Mouse (Mus musculus) heart, adult 2 months (tissue): ENCODE data around the gene Fbxw2. TPM values are rescaled to one million over a fixed set of nuclear protein-coding genes. Genes with fewer than 3 reads are reported as not detected.
"Not testable (repeated sequence)": the region's sequence is repeated elsewhere in the genome, so short reads cannot be mapped to it uniquely, and the experiment has no call there.

Experiments
- DNase-seq, 2 experiments: peaks; one replicate each; pipeline ENCODE4 v3.0.0; 2021
- H3K27ac ChIP-seq: fragments of 200-600 bp; 2 replicates; pipeline ENCODE4 v1.8.1; 2022
- H3K27me3 ChIP-seq: fragments of 200-500 bp; 2 replicates; pipeline ENCODE4 v1.6.1; 2012; ENCODE audit warnings: mild to moderate bottlenecking, low read length, inconsistent platforms, mixed read lengths; ENCODE audit not compliant: control insufficient read depth, insufficient read depth
- H3K36me3 ChIP-seq: fragments of 200-500 bp; 2 replicates; pipeline ENCODE4 v1.6.1; 2012; ENCODE audit warnings: low read length, inconsistent platforms; ENCODE audit not compliant: control insufficient read depth, insufficient read depth
- H3K4me1 ChIP-seq: fragments of 200-500 bp; 2 replicates; pipeline ENCODE4 v1.6.1; 2011; ENCODE audit warnings: low read length; ENCODE audit not compliant: control insufficient read depth, insufficient read depth
- H3K4me3 ChIP-seq: fragments of 200-600 bp; 2 replicates; pipeline ENCODE4 v1.8.1; 2022
- H3K79me2 ChIP-seq: fragments of 200-500 bp; replicated peaks from 2 replicates; pipeline ENCODE4 v1.6.1; 2012; ENCODE audit warnings: mild to moderate bottlenecking, inconsistent platforms, low read length, moderate library complexity, mixed read lengths; ENCODE audit not compliant: control insufficient read depth, insufficient read depth
- H3K9ac ChIP-seq: fragments of 200-500 bp; 2 replicates; pipeline ENCODE4 v1.6.1; 2012; ENCODE audit warnings: low read depth, mild to moderate bottlenecking, control low read depth, inconsistent platforms, low read length, mixed read lengths
- CTCF ChIP-seq: fragments of 200-600 bp; IDR thresholded peaks from 2 replicates; pipeline ENCODE4 v1.8.1; 2022; ENCODE audit warnings: antibody characterized with exemption, mild to moderate bottlenecking, moderate library complexity
- EP300 ChIP-seq: fragments of 200-500 bp; IDR thresholded peaks from 2 replicates; pipeline ENCODE4 v1.6.1; 2011; ENCODE audit warnings: low read depth, low read length, control low read depth; ENCODE audit not compliant: insufficient read depth
- POLR2A ChIP-seq: fragments of 200-500 bp; IDR thresholded peaks from 2 replicates; pipeline ENCODE4 v1.6.1; 2011; ENCODE audit warnings: mild to moderate bottlenecking, low read depth, low read length, control low read depth; ENCODE audit not compliant: insufficient read depth
- WGBS: fragments of 180-500 bp; shearing (Covaris S2); methylation state at CpG from one replicate; pipeline ENCODE4 v1.1.7; 2018; 5-methylcytosine and 5-hydroxymethylcytosine counted together
- intact Hi-C: fragments of 180-260 bp; cut with DNase I; formaldehyde crosslinking; loops from one replicate; pipeline ENCODE4 v1.15.1; 2025
- polyA plus RNA-seq: library from polyadenylated mRNA; depleted of rRNA; stranded (reverse); fragments of >200 nt; gene quantifications from 2 replicates; pipeline ENCODE4 v1.2.3, GENCODE M21; 2012
- total RNA-seq, 2 experiments: library from RNA; stranded (reverse); gene quantifications; 2 replicates each; pipeline ENCODE4 v1.2.3; 2021

Fbxw2 gene
- total and polyA plus RNA-seq, 3 experiments, result 29.5 to 45.3 (median 40.2) TPM

GRCm38 (mm10) chr2:34792543-34792942 is 33.6 kb downstream of the Fbxw2 start:
- intact Hi-C loops, H3K79me2 ChIP-seq, DNase-seq, H3K27me3 ChIP-seq, H3K36me3 ChIP-seq, H3K4me1 ChIP-seq, H3K9ac ChIP-seq, H3K27ac ChIP-seq, H3K4me3 ChIP-seq: not testable (repeated sequence)
- WGBS, result 93% methylated on average over 2 of the region's 2 CpGs
- TF ChIP-seq CTCF, result peak; percentile 28

GRCm38 (mm10) chr2:34790282-34790681 is 35.8 kb downstream of the Fbxw2 start:
- DNase-seq, result peak in 1 of 2 experiments; percentile 23
- Histone ChIP-seq H3K27me3 (no peaks in the 10 kb centered on the region), H3K4me3 (no peak overlapping the region), H3K27ac (no peak overlapping the region), H3K4me1 (no peaks in the 10 kb centered on the region), H3K79me2 (no peaks in the 10 kb centered on the region), H3K9ac (no peak overlapping the region), H3K36me3 (no peaks in the 10 kb centered on the region)
- intact Hi-C loops, result no loop called here
- TF ChIP-seq CTCF (no peak), EP300 (no peak), POLR2A (no peak)
- WGBS, result 89% methylated on average over 8 of the region's 8 CpGs

GRCm38 (mm10) chr2:34784085-34784484 is 42.0 kb downstream of the Fbxw2 start:
- TF ChIP-seq POLR2A, result no peak
- 0 out of 2 replicates have a peak, but pooled peaks have one; percentile 35 for TF ChIP-seq EP300
- peak; percentile 85 for TF ChIP-seq CTCF
- WGBS, result 85% methylated on average over 2 of the region's 2 CpGs
- H3K4me3 ChIP-seq, result no peak overlapping the region
- no peaks in the 10 kb centered on the region for H3K79me2 ChIP-seq
- H3K27me3 ChIP-seq, result no peaks in the 10 kb centered on the region
- intact Hi-C loops, result loop anchor here (2.0 kb wide), 1 partner anchor 187 kb away; no protein-coding TSS in a partner anchor
- no peaks in the 10 kb centered on the region for H3K36me3 ChIP-seq
- no peak overlapping the region for H3K27ac ChIP-seq
- no peak overlapping the region for H3K9ac ChIP-seq
- H3K4me1 ChIP-seq, result no peaks in the 10 kb centered on the region
- peak; percentile 39 to 49 for DNase-seq

GRCm38 (mm10) chr2:34783064-34784020 is 42.8 kb downstream of the Fbxw2 start:
- H3K9ac ChIP-seq, result no peak overlapping the region
- H3K4me3 ChIP-seq, result no peak overlapping the region
- no peaks in the 10 kb centered on the region for H3K79me2 ChIP-seq
- WGBS, result 60% methylated on average over 14 of the region's 14 CpGs
- no peak overlapping the region for H3K27ac ChIP-seq
- TF ChIP-seq CTCF, result no peak
- TF ChIP-seq POLR2A, result no peak
- TF ChIP-seq EP300, result no peak
- DNase-seq, result no peak
- intact Hi-C loops, result loop anchor here (2.0 kb wide), 1 partner anchor 187 kb away; no protein-coding TSS in a partner anchor
- no peaks in the 10 kb centered on the region for H3K27me3 ChIP-seq
- H3K4me1 ChIP-seq, result no peaks in the 10 kb centered on the region
- no peaks in the 10 kb centered on the region; the same call in 1 of the 2 replicates for H3K36me3 ChIP-seq

DNA sequence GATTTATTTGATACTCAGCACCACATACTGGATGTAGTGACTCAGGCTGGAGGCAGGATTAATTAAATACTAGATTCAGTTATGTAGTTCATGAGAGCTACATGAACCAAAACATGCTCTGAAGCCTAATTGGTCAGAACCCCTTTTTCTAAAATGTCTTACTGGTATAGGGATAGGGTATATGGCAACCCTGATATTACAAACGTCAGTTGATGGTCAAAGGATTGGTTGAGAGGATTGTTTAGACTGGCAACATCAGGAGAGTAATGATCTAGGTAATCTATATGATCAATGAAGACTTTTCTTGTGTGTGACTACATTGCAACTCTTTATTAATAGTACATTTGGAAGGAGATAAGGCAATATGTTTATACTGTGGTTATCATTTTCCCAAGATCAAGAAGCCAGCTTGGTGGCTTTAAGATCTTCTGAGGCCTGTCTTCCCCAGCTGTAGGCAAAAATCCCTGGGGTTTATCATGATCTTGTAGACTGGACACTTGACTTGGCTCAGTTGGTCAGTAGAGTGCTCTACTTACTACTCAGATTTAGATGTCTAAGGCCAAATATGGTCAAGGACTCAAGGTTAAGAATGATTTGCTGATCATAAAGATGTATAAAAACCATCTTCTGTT is 48.8 kb downstream of the Fbxw2 start:
- 58% methylated on average over 1 of the region's 1 CpGs for WGBS
- no peak for DNase-seq
- no peak overlapping the region for H3K4me3 ChIP-seq
- H3K4me1 ChIP-seq, result peaks cover 12% of the 10 kb centered on the region
- H3K9ac ChIP-seq, result no peak overlapping the region
- H3K36me3 ChIP-seq, result peaks cover 52% of the 10 kb centered on the region
- TF ChIP-seq CTCF (no peak), POLR2A (no peak), EP300 (no peak)
- no peaks in the 10 kb centered on the region for H3K27me3 ChIP-seq
- H3K79me2 ChIP-seq, result peaks cover 5% of the 10 kb centered on the region
- no peak overlapping the region for H3K27ac ChIP-seq
- intact Hi-C loops, result loop anchor here (2.0 to 10.0 kb wide), 2 partner anchors 51 to 127 kb away; no protein-coding TSS in a partner anchor
